Mouse (Mus musculus) adrenal gland, postnatal 25 days (tissue): ENCODE measurements around the gene 4930519G04Rik. TPM values are rescaled to one million over a fixed set of nuclear protein-coding genes. Genes with fewer than 3 reads are reported as not detected.
"Not testable (repeated sequence)": the region's sequence is repeated elsewhere in the genome, so short reads cannot be mapped to it uniquely, and the experiment has no call there.

Experiments
- DNase-seq: peaks from one replicate; pipeline ENCODE4 v3.0.0; 2021; ENCODE audit warnings: mixed read lengths
- long read RNA-seq: library from polyadenylated mRNA; stranded (forward); transcript quantifications from one replicate; pipeline ENCODE4 v2.0.0, GENCODE M21; 2021
- total RNA-seq: library from RNA; stranded (reverse); gene quantifications from 2 replicates; pipeline ENCODE4 v1.2.3, GENCODE M21; 2021

4930519G04Rik gene
- total RNA-seq = not detected in 2 replicates
- long read RNA-seq = 0 reads

DNA sequence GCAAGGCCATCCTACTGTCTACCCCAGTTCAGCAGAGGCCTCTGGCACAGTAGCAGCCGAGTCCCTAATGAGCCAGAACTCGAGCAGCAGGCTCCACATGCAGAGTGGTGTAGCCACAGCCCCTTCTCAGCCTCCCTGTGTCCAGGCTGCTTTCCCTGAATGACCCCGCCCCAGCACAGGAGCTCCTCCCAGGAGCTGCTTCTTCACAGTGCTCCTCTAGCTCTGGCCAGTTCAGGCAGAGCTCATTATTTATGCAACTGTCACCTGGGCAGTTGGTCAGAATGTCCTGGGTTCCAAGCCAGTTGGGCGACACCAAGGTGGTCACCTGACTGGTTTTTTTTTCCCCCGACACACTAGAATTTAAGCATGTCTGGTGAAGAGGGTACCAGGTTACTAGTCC, at the start of gene 4930519G04Rik:
Gene 4930519G04Rik, plus strand, starts transcription at position 301 of the 400 bp plus-strand sequence.
- not testable (repeated sequence) for DNase-seq

DNA sequence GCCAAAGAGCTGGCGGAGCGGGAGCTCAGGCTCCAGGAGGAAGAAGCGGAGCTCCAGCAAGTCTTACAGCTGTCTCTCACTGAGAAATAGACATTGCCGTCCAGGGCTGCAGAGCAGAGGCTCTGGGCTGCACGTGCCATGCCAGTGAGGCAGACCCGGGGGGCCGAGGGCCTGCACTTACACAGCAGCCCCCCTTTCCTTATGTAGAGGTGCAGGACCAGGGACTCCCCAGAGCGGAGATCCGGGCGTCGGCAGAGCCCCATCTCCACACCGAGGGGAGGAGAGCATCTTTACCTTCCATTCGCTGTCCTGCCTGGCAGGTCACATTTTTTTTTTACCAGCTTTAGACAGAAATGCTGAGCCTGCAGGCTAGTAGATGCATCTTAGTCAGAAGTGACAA, 49.1 kb upstream of the 4930519G04Rik start:
- no peak for DNase-seq

DNA sequence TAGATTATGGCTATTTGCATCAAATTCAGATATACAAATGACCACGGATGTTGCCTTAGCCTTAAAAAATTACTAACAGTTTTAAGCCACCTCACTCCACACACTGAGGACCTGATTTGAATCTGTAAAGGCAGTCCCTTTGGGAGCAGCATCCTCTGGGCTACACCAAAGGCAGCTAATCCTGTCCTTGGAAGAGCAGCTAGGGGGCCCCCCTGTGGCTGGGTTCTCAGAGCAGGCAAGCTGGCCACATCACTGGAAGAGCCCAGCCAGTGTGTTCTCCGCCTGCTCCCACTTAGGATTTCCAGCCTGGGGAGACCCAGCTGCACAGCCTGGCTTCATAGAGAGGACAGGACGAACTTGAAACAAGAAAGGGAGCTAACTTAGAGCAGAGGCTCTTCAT, 48.5 kb upstream of the 4930519G04Rik start:
- peak; percentile 63 for DNase-seq

DNA sequence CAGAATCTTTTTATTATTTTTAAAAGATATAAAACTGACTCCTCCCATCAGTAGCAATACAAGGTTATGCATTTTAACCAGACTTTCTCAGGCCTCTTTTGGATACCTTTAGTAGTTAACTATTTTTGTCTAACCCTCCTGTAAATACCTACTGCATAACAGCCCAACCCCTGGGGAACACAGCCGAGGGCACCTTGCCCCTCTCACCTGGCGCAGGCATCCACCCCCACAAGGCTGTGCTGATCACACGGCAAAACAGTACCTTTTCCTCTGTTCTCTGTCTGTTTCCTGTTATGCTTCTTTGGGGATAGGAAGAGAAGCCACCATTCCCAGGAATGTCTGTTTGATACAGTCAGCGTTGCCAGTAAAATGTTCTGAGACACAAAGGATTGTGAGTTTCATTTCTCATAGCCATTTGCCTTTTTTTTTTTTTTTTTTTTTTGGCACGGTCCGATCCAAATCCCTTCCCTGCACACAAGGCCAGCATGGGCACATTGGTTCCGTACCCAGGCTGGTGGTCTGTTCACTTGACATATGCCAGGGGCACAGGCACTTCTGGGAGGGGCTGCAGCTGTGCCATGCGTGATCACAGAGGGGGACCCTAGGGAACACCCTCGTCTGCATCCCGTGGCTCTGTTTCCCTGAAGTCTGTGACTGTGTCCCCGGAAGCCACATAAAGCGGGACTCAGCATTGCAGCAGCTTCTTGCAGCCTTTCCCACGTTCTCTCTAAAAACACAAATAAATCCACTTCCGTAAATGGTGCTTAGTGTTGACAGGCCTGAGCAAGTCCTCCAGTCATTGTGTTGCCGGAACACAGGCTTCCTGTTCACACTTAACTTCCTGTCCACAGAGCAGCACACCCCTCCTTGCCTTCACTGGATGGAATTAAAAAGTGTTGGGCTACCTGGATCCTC, 47.8 kb upstream of the 4930519G04Rik start:
- DNase-seq = no peak

DNA sequence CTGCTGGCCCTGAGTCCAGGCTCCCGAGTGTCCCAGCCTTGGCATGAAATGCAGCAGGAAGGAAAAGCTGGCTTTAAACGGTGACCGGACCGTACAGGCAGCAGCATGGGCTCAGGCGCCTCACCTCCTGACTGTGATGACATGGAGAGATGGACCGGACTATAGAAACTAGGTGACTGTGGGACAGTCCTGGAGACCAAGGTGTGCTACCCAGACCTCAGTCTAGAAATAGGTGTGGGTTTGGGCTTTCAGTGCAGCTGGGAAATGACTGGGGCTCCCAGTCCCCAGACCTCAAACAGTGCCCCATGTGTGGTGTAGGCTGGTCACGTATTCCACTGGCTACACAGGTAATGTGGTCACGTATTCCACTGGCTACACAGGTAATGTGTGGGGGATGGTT, 46.8 kb upstream of the 4930519G04Rik start:
- no peak for DNase-seq

DNA sequence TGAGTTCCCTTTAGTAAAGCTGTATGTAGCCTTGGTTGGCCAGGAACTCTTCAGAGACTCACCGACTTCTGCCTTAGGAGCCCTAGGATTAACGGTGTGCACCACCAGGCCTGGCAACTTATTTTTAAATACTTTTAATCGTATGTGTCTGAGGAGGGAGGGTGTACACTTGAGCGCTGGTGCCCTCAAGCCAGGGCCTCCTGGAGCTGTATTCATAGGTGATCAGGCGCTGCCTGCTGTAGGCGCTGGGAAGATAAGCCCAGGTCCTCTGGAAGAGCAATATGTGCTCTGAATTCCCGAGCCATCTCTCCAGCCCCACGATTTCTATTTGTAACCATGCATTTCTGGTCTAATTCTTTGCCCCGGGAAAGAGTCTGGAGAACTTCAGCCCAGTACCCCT, 46.4 kb upstream of the 4930519G04Rik start:
- no peak for DNase-seq

DNA sequence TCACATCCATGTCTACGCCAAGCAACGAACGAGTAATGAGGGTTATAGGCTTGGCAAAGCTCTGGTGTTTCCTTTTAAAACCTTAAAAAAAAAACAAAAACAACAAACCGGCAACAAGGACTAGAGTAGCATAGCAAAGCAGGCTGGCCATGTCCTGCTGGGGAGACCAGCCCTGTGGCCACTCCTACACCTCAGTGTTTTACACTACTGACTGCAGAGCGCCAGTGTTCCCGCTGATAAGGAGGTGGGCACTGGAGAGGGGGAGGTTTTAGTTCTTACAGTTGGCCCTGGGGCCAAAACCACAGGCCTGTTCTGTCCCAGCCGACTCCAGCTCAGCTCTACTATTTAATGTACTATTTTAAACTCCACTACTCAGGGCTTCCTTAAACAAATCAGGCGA, 46.0 kb upstream of the 4930519G04Rik start:
- no peak for DNase-seq

DNA sequence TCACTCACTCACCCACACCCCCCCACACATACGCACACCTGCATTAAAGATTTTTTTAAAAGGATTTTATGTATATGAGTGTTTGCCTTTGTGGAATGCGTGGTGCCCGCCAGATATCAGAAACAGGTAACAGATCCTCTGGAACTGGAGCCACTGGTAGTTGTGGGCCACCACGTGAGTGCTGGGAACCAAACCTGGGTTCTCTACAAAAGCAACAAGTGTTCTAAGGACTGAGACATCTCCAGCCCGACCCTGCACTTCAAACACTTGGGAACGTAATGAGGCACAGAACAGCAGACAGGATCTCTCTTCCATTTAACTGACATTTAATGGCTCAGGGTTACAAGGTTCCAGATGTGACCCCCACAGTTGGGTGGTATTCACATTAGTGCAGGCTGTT, 45.6 kb upstream of the 4930519G04Rik start:
- no peak for DNase-seq

DNA sequence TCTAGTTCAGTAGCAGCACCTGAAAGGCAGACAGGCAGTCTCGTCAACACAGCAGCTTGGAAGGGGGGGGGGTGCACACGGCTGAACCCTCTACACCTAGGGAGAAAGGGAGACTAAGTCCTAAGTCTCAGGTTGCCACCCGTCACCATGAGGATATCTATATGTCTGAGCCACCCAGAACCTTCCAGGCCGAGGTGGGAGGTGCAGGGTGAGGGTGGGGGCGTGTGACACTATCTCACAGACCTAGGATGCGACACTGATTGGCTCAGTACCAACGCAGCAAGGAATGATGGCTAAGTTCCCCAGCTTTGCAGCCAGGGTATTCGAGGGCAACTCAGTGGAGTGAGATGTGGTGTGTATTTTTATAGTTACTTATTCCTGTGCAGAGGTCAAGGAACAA, 45.1 kb upstream of the 4930519G04Rik start:
- DNase-seq = no peak

DNA sequence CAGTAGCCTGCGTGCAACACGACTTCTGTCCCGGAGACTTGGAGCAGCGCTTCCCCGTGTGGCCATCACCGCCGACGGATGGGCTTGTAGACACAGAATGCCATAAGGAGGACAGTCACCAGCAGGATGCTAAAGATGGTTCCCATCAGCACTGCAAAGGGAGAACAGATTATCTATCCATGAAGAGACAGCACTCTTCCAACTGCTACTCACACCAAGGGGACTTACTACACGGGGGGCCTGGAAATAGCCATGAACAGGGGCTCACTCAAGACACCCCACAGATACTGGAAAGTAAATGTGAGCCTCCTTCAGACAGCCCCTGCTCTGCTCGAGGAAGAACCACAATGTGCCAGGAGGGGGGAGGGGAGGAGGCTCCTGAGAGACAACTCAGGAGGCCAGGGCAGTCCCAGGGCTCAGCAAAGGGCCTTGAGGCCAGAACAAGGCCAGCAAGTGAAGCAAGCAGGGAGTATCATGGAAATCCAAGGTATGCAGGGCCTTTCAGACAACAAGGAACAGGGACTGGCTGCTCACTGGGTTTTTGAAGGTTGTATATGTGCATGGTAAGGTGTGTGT, 44.2 kb upstream of the 4930519G04Rik start:
- peak; percentile 53 for DNase-seq

DNA sequence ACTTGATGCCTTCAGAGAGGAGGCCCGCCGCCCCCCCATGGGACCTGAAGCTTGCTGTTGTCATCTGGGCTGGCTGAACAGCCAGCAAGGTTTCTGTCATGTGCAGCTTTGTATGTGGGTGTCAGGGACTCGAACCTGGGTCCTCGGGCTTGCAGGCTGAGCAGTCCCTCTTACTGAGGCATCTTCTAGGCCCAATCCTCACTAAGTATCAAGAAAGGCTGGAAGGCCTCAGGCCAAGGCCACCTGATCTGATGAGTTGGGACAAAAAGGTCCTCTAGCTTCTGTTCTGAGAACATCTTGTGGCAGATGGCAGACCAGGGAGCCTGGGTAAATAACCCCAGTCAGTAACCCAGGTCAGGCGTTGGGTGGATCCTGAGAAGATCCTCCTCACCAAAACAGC, 43.6 kb upstream of the 4930519G04Rik start:
- DNase-seq = no peak

DNA sequence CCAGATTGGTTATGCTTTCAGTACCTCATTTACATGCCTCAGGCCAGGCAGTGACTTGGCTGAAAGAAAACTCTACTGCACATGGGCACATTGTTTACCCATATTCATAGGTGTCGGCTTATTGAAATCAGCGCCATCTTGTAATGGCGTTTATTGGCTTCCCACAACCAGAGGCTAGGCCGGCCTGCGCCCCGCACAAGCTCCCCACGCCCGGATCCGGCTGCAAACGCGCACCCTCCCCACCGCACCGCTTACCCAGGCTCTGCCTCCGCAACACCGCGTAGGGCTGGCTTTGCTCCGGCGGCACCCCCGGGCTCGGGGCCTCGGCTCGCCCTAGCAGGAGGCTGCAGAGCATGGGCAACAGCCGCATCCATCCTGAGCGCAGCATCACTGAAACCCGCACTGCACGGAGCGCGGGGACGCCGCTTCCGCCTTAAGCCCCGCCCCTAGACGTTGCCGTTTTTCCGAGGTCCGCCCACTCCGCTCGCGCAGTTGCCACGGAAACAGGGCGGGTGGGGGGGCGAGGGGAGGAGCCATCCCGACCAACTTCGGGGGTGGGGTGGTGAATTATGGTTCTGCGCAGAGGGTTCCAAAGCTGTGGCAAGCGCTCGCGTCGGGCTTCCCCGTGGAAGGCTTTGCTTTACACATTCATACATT, 39.8 kb upstream of the 4930519G04Rik start:
- peak; percentile 88 for DNase-seq

DNA sequence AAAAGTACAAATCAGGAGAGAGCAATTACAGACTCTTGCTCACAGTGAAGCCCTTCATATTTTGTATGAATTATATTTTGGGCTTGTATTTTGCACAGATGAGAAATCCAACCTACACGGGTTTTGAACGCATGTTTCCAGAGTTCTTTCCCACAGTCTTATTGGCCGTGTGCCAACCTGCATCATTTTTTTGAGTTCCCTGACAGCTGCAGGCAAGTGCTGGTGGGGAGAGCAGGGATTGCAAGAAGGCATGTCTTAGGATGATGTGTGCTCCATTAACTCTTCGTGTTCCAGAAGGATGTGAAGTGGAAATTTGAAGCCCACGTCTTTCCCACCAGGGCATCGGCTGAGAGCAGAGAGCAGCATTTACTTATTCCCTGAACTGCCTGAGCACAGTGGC, 36.9 kb upstream of the 4930519G04Rik start:
- DNase-seq = no peak

DNA sequence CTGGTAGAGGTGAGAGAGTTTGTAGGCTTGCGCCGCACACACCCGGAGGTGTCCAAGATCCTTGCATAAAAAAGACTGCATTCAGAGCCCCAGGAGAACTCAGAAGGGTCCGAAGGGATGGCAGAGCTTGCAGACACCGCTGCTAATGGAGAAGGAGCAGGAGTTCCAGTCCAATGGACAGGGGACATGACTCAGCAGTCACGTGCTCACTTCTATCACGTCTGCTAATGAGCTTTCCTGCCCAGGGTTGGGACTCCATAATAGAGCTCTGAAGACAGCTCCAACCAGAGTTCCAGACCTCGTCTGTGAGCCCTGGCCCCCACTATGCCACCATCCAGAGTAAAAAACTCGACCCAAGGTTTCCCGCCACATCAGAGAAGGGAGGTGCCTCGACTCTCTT, 35.3 kb upstream of the 4930519G04Rik start:
- no peak for DNase-seq

DNA sequence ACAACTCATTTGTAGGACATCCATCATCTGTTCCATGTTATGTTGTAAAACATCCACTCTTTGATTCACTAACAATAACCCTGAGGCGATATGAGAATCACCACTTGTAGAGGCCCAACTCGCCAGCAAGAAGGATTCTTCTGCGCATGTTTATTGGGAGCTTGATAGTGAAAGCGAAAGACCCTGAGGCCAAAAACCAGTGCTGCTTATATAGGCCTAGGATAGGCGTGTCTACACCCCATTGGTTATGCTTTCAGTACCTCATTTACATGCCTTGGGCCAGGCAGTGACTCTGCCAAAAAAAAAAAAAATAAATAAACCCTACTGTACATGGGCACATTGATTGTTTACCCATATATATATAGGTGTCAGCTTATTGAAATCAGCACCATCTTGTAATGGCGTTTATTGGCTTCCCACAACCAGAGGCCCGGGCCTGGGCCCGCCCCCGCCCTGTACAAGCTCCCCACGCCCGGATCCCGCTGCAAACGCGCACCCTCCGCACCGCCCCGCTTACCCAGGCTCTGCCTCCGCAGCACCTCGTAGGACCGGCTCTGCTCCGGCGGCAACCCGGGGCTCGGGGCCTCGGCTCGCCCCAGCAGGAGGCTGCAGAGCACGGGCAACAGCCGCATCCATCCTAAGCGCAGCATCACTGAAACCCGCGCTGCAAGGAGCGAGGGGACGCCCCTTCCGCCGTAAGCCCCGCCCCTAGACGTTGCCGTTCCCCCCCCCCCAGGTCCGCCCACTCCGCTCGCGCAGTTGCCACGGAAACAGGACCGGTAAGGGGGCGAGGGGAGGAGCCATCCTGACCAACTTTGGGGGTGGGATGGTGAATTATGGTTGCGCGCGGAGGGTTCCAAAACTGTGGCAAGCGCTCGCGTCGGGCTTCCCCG, 30.4 kb upstream of the 4930519G04Rik start, which contains the start of gene 1500011B03Rik:
Gene 1500011B03Rik, minus strand, starts transcription at position 673 of the 893 bp plus-strand sequence.
- DNase-seq = peak; percentile 81

DNA sequence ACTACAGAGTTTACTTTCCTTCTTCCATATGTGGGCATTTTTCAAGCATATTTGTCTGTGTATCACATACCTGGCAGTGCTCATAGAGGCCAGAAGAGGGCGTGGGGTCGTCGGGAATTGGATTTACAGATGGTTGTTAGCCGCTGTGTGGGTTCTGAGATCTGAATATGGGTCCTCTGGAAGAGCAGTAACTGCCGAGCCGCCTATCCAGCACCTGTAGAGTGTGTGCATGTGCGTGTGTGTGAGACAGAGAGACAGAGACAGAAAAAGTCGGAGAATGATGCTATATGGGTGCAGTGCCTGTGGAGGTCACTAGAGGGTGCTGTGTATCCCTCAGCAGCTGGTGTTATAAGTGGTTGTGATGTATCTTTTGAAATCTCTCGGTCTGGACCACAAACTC, 29.3 kb upstream of the 4930519G04Rik start:
- no peak for DNase-seq

DNA sequence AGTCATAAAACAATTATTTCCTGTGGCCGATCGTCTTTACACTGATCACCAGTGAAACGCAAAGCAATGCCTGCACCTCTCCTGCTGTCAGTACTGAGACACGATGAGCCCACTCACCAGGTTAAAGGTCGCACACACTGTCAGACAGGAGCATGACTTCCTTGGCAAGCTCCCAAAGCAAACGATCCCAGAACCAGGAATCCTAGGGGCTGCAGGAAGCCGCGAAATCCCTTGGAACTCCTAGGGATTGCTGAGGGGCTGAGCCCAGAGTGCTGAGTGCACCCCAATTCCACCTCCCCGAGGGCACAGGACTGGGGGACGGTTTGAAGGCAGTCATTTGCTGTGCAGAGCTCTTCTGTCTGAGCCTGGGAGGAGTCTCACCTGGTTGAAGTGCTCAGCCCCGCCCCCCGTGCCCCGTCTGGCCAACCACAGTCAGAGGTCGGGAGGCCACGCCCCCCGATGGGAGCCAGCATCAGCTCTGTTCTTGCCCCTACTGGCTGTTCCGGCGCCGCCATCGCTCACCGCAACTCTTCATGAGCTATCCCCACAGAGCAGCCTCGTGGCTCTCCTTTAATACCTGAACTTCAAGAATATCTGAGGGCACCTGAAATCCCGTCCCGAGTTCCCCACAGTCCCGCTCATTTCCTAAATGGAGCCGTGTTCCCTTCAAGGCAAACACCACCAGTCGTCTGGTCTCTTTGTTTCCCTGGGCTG, 27.3 kb upstream of the 4930519G04Rik start:
- peak; percentile 69 for DNase-seq

DNA sequence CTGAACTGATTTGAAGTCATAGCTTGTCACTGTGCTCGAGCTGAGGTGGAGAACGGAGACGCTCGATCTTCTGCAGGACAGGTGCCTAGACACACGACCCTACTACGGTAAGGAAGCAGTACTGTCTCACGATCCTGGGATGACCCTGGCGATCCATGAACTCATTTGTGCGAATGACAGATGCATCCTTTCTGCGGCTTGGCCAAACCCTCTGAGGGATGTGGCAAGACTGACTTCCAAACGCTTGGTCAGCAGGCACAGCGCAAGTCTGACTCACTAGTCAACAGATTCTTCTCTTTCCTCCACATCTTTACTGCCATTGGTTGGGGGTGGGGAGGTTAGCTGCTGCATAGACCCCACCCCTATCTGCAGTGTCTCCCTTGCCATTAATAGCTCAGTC, 26.0 kb upstream of the 4930519G04Rik start:
- no peak for DNase-seq

DNA sequence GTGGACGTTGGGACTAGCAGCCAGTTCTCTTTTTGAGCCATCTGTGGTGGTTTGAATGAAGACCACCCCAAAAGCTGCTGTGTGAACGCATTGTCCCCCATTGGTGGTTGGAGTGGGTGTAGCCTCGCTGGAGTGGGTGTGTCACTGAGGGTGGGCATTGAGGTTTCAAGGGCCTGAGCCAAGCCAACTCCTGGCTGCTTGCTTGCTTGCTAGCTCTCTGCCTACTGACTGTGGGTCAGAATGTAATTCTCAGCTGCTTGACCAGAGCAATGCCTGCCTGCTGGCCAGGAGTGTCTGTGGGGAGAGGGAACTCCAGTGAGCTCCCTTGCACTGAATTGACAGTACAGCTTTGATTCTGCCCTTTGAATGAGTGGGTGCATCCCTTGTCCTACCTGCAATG, 23.7 kb upstream of the 4930519G04Rik start:
- DNase-seq = no peak

DNA sequence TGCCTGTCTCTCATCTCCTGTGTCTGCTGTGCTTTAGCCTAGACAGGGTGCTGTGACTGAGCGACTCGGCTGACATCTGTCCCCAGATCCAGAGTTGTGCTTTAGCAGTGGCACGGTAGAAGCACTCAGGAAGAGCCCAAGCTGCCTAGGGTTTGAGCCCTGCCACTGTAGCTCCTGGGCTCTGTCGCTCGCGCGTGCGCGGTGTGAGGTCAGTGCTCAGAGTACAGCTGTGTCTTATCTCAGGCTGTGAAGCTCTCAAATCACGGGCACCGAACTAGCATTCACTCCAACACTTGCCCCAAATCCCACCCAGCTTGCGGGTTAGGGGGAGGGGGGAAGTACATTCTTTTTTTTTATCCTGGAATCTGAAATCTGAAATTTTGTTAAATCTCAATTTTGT, 16.6 kb upstream of the 4930519G04Rik start:
- DNase-seq = no peak

DNA sequence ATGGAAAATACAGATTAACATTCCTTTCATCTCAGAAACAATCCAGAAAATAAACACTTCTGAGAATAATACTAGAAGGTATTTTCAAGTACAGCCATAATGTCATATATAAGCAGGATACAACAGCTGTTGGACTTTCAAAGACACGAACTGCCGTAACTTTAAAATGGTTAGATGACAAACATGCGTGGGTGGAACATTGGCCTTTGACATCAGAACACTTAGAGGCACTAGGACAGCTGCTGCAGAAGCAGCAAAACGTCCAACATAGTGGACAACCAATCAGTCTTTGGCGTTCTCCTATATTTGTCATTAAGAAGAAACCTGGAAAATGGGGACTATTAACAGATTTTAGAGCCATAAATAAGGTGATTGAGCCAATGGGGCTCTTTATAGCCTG, 13.0 kb upstream of the 4930519G04Rik start:
- not testable (repeated sequence) for DNase-seq
